Mouse (Mus musculus) T-helper 17 cell (primary cell): ENCODE measurements around the gene Rnf126.

Experiments
- in situ Hi-C, 2 experiments: fragments of 300-600 bp; cut with MboI, MseI; formaldehyde crosslinking; loops; 1 replicate in 1 of 2; 2 replicates in 1 of 2; pipeline ENCODE4 v1.15.1; 2025; ENCODE audit warnings: high pct_unique_total_duplicates in 2 of 2

Rnf126 gene

DNA sequence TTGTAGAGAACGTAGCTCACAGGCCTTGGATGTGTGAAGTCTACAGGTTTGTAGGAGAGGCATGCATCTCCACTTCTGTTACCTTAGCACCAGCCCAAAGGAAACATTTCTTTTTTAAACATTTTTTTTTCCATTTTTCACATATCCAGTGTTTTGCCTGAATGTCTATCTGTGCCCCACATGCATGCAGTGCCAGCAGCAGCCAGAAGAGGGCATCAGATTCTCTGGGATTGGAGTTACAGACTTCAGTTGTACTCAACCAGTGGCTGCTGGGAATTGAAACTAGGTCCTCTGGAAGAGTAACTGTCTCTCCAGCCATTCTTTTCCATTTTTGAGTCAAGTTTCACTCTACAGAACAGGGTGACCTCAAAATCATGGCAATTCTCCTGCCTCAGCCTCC lies 34.3 kb downstream of the Rnf126 start:
- in situ Hi-C loops = no loop called here

GRCm38 (mm10) chr10:79729357-79729965 lies 37.3 kb downstream of the Rnf126 start:
- in situ Hi-C loops = no loop called here

DNA sequence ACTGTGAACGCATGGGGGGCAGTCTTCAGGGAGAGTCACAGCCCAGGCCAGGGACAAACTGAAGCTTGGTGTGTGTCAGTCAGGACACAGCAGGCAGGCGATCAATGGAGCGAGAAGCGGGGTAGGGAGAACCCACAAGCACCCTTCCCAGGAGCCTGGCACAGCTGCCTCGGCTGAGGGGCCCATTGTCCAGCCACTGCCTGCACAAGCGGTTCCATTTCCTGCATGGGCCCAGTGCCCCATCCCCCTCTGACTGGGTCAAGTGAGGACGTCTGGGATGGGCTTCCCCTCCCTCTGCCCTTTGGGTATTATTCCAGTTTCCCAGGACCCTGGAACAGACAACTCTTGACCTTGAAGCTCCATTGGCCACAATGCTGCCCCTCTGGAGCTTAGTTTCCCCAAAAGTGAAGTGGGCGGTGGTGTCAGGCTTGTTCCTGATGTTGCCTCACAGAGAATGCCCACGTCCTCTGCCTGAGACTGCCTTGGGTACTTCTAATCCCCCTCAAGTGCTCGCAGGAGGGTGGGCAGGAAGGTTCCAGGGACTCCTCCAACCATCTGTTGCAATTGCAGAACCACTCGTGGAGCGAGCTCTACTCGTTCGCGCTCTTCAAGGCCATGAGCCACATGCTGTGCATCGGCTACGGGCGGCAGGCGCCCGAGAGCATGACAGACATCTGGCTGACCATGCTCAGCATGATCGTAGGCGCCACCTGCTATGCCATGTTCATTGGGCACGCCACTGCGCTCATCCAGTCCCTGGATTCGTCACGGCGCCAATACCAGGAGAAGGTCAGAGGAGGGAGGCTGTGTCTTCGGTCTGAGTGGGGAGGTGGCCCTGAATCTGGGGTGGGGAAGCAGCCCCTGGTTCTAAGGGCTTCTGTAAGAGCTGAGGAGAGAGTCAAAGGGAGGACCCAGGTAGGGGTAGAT lies 38.2 kb downstream of the Rnf126 start:
- in situ Hi-C loops = no loop called here

DNA sequence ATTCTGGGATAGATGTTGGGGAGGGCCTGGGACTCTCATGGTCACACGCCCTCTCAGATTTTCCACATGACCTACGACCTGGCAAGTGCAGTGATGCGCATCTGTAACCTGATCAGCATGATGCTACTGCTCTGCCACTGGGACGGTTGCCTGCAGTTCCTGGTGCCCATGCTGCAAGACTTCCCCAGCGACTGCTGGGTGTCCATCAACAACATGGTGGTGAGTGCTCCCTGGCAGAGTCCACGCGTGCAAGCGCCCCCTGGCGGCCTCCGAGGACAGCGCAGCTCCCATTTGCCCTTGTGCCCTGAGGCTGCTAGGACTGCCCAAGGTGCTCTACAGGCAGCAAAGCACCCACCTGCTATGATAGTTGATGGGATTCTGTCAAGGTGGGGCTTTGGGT lies 40.7 kb downstream of the Rnf126 start:
- in situ Hi-C loops = no loop called here

- in situ Hi-C loops = loop anchor here in 1 of 2 experiments (25.0 kb wide), 1 partner anchor 1736 kb away; the partner anchor contains the start of gene 1810043G02Rik
Observed at GRCm38 (mm10) chr10:79723692-79724091, 43.1 kb downstream of the Rnf126 start.

DNA sequence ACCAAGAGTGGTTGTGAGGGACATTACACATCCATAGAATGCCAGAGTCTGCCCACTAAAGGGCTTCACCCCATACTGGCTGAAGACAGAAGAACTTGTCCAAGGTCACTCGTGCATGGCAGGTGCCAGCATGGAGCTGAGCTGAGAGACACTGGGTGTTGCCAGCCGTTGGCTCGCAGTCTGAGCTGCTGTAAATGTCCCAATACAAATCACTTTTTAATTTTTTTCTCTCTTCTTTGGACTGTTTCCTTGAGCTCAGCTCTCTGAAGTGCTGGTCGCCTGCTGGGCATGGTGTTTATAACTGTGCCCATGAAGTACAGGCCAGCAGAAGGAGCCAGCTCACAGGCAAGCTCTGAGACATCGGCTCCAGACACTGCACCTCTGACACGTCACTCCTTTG lies 43.7 kb downstream of the Rnf126 start:
- in situ Hi-C loops = loop anchor here in 1 of 2 experiments (25.0 kb wide), 1 partner anchor 1736 kb away; the partner anchor contains the start of gene 1810043G02Rik

- in situ Hi-C loops = loop anchor here in 1 of 2 experiments (25.0 kb wide), 1 partner anchor 1734 kb away; the partner anchor contains the start of gene 1810043G02Rik
Observed at GRCm38 (mm10) chr10:79721089-79721488, 45.7 kb downstream of the Rnf126 start.

- in situ Hi-C loops = loop anchor here in 1 of 2 experiments (25.0 kb wide), 1 partner anchor 1730 kb away; the partner anchor contains the start of gene 1810043G02Rik
Observed at GRCm38 (mm10) chr10:79717640-79718357, 49.0 kb downstream of the Rnf126 start.

DNA sequence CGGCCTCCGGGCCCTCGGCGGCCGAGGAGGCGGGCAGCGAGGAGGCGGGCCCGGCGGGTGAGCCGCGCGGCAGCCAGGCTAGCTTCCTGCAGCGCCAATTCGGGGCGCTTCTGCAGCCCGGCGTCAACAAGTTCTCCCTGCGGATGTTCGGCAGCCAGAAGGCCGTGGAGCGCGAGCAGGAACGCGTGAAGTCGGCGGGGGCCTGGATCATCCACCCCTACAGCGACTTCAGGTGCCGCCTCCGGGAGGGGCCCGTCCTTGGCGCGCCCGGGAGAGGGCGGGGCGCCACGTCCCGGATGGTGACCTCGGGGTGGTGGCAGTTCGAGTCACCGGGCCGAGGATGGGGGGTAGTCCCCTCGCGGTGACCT lies 49.8 kb downstream of the Rnf126 start:
- in situ Hi-C loops = loop anchor here in 1 of 2 experiments (25.0 kb wide), 1 partner anchor 1730 kb away; the partner anchor contains the start of gene 1810043G02Rik

DNA sequence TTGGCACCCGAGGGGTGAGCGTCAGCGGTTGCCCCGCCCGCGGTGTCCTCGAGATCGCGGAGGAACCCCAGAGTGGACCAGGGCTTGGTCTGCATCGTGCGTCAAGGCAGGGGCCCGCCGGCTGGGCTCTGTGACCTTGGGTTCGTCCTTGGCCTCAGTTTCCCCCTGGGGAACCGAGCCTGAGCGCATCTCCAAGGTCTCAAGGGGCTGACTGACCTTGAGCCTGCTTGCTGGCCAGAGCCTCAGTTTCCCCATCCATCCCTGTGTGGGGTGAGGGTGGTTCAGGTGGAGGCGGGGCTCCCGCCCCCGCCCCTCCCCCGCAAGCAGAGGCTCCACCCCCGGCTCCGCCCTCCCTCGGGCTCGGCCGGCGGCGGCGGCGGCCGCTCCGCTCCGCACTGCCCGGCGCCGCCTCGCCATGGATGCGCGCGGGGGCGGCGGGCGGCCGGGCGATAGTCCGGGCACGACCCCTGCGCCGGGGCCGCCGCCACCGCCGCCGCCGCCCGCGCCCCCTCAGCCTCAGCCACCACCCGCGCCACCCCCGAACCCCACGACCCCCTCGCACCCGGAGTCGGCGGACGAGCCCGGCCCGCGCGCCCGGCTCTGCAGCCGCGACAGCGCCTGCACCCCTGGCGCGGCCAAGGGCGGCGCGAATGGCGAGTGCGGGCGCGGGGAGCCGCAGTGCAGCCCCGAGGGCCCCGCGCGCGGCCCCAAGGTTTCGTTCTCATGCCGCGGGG lies 50.3 kb downstream of the Rnf126 start, which contains the start of gene Hcn2:
TSS of gene Hcn2 (plus strand) at position 381 of the 734 bp plus-strand sequence.
- in situ Hi-C loops = loop anchor here in 1 of 2 experiments (25.0 kb wide), 1 partner anchor 1729 kb away; the partner anchor contains the start of gene 1810043G02Rik

- in situ Hi-C loops = loop anchor here in 1 of 2 experiments (25.0 kb wide), 1 partner anchor 1728 kb away; the partner anchor contains the start of gene 1810043G02Rik
Observed at GRCm38 (mm10) chr10:79714996-79715395, 51.8 kb downstream of the Rnf126 start.

DNA sequence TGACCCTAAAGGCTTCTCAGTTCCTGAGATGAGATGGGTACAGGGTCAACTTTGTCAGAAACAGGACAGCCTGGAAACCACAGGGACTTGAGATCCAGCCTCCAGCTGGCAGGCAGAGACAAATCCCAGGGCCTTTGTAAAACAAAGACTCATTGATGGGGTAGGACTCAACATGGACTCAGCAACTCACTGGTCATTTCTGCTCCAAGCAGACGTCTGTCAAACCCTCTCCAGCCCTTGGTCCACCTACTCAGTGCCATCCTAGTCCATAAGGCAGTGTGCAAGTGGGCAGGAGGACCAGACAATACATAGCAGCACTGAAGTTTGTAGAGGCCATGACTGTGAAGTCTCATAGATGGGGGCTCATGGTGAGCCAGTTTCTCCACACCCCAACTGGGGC lies 53.6 kb downstream of the Rnf126 start:
- in situ Hi-C loops = loop anchor here in 1 of 2 experiments (25.0 kb wide), 1 partner anchor 1726 kb away; the partner anchor contains the start of gene 1810043G02Rik

DNA sequence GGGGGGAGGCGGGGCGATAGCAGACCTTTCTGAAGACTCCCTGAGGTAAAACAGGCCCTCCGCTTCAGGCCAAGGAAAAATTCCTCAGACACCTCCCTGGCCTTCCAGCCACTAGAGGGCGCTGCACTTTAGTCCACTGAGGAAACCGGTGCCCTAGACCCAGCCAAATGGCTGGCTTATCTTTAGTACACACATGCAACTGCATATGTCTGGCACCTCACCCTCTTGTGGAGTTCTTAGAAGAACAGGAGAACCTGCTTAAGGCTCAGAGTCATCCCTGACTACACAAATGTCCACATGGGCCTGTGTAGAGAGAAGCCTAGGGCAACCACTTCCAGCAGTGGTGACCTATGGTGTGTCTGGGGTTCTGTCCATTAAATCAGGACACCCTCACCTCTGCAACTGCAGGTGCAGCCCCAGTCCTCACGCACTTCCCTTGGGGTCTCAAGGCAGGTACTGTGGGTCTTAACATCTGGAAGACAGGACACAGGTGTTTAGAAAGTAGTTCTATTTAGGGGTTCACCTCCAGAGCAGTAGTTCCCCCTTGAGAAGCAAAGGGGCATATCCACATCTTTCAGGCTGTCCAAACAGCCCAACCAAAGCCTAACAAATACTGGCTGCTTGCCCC lies 54.1 kb downstream of the Rnf126 start:
- in situ Hi-C loops = loop anchor here in 1 of 2 experiments (25.0 kb wide), 1 partner anchor 1725 kb away; the partner anchor contains the start of gene 1810043G02Rik

- in situ Hi-C loops = loop anchor here in 1 of 2 experiments (25.0 kb wide), 1 partner anchor 1725 kb away; the partner anchor contains the start of gene 1810043G02Rik
Observed at GRCm38 (mm10) chr10:79712029-79712428, 54.7 kb downstream of the Rnf126 start.

DNA sequence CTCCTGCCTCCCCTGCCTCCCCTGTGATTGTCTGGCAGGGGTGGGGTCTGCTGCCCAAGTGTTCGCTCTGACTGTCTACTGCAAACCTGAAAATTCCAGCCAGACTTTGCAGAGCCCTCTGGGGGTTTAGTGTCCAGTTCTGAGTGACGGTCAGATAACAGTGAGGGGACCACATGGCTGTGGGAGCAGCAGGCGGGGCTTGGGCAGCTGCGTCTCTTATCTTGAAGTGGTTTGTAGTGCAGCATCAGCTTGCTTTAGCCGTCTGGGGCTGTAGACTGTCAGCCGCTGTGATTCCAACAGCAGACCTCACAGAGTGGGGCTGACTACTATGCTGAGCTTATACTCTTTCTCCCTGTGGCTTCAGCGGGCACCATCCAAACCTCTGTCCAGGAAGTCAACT lies 57.4 kb downstream of the Rnf126 start:
- in situ Hi-C loops = loop anchor here in 1 of 2 experiments (25.0 kb wide), 1 partner anchor 1722 kb away; the partner anchor contains the start of gene 1810043G02Rik

DNA sequence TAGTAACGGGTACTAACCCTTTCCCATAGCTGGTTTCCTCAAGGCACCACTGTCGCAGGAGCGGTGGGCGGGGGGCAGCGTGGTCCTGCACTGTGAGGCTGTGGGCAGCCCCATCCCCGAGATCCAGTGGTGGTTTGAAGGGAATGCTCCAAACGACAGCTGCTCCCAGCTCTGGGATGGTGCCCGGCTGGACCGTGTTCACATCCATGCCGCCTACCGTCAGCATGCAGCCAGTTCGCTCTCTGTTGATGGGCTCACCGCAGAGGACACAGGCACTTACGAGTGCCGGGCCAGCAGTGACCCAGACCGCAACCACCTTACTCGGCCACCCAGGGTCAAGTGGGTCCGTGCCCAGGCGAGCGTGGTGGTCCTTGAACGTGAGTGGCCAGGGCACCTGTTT lies 58.1 kb downstream of the Rnf126 start:
- in situ Hi-C loops = loop anchor here in 1 of 2 experiments (25.0 kb wide), 1 partner anchor 1721 kb away; the partner anchor contains the start of gene 1810043G02Rik
